Mouse (Mus musculus): ENCODE measurements around the gene 1600002K03Rik. TPM values are rescaled to one million over a fixed set of nuclear protein-coding genes. Genes with fewer than 3 reads are reported as not detected.

The 1600002K03Rik gene
- 11.4 and 16.3 TPM in 2 replicates for polyA plus RNA-seq (2015; fragmentation: Nextera tagmentation; extraction: Ambion mirVana)

DNA sequence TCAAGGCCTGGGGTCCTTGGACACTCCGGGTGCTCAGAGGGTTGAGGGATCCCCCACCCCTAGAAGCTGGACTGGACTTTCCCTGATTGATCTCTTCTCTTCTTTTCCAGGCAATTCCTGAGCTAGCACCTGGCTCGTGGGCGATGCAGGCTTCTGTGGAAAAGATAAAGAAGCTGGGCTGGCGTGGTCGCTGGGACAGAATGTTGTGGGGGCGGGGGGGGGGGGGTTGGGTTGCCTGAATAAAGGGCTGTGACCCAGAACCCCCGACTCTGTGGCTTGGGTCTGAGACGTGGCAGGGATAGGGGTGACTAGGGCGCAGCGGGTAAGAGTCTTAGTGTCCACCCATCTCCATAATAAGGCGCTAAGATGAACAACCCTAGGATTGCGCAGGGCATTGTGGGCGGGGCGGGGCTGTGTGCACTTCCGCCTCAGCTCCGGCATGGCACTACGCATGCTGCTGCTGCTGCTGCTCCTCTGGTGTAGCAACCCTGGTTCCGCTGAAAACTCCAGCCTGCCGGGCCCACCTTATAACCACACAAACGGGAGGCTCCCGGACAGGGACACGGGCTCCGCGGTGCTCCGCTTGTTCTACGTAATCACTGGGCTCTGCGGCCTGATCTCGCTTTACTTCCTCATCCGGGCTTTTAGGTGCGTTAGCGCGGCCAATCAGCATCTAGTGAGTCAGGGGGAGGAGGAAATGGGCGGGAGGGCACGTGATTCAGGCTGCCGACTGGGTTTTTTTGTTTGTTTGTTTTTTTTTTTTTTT is at the start of gene 1600002K03Rik:
Gene 1600002K03Rik (plus strand): TSS at position 418 of the 766 bp plus-strand sequence.
- H3K4me3 ChIP-seq = peak within 1 kb of the TSS; percentile 52
- peak within 1 kb of the TSS; percentile 66 for H3K4me2 ChIP-seq
- peaks cover 30% of the 10 kb centered on the region for H3K36me3 ChIP-seq
- H3K27me3 ChIP-seq = no peaks in the 10 kb centered on the region
- peak within 1 kb of the TSS; percentile 92 for H3K27ac ChIP-seq (replicated peaks)
- WGBS = 9% methylated on average over 35 of the region's 35 CpGs
- H3K4me1 ChIP-seq (replicated peaks) = peaks cover 57% of the 10 kb centered on the region
- no peaks in the 10 kb centered on the region for H3K9me3 ChIP-seq
- peak; percentile 72 for ATAC-seq (ENCODE audit: low read depth)
- peak within 1 kb of the TSS; percentile 74 for H3K9ac ChIP-seq

- Histone ChIP-seq H3K36me3 (peaks cover 81% of the 10 kb centered on the region), H3K27ac (replicated peaks) (no peak overlapping the region), H3K4me3 (no peak overlapping the region), H3K27me3 (no peaks in the 10 kb centered on the region), H3K9ac (no peak overlapping the region), H3K9me3 (no peaks in the 10 kb centered on the region), H3K4me1 (replicated peaks) (peaks cover 18% of the 10 kb centered on the region), H3K4me2 (no peak overlapping the region)
- WGBS = 93% methylated on average over 9 of the region's 9 CpGs
- ATAC-seq (ENCODE audit: low read depth) = no peak
These were observed 48.7 kb upstream of the 1600002K03Rik start for GRCm38 (mm10) chr10:80123932-80124562.

GRCm38 (mm10) chr10:80127920-80128319 is 44.8 kb upstream of the 1600002K03Rik start:
- no peak overlapping the region for H3K9ac ChIP-seq
- no peak overlapping the region for H3K4me3 ChIP-seq
- H3K27ac ChIP-seq (replicated peaks) = no peak overlapping the region
- H3K36me3 ChIP-seq = peaks cover 95% of the 10 kb centered on the region
- H3K9me3 ChIP-seq = no peaks in the 10 kb centered on the region
- 93% methylated on average over 8 of the region's 8 CpGs for WGBS
- H3K4me1 ChIP-seq (replicated peaks) = peaks cover 13% of the 10 kb centered on the region
- H3K27me3 ChIP-seq = no peaks in the 10 kb centered on the region; the same call in 1 of the 2 replicates
- no peak overlapping the region for H3K4me2 ChIP-seq
- no peak for ATAC-seq (ENCODE audit: low read depth)

- Histone ChIP-seq H3K9ac (no peak overlapping the region), H3K4me2 (no peak overlapping the region), H3K9me3 (no peaks in the 10 kb centered on the region), H3K4me3 (no peak overlapping the region), H3K27me3 (no peaks in the 10 kb centered on the region; the same call in 1 of the 2 replicates), H3K4me1 (replicated peaks) (peaks cover 17% of the 10 kb centered on the region), H3K27ac (replicated peaks) (no peak overlapping the region), H3K36me3 (peaks cover 100% of the 10 kb centered on the region)
- 94% methylated on average over 9 of the region's 9 CpGs for WGBS
- ATAC-seq (ENCODE audit: low read depth) = no peak
These were observed 42.9 kb upstream of the 1600002K03Rik start for GRCm38 (mm10) chr10:80129846-80130245.

DNA sequence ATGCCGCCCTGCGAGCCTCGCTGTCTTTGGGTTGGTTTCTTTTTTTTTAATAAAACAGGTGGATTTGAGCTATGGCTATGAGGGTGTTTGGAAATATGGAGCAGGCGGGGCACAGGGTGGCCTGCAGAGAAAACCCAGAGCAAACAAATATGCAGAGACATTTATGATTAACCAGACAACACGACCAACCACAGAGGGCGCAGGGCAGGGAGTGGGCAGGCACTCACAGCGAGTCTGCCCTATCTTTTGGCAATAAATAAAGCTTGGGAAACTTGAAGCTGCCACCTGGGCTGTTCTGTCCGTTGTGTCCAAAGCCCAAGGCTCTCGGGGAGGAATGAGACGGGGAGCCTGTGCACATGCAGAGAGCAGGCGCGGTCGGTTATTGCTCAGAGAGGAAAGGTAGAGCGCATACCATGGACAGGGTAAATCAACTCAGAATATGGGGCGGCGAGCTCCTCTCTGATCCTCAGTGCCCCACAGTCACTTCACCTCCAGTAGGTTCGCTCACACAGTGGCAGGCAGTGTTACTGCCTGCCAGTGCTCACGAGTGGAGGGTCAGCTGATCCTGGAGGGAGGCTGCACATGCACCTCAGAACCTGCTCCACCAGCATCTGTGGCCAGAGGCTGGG is 42.2 kb upstream of the 1600002K03Rik start:
- ATAC-seq (ENCODE audit: low read depth) = no peak
- Histone ChIP-seq H3K4me1 (replicated peaks) (peaks cover 17% of the 10 kb centered on the region), H3K9ac (0 out of 2 replicates have a peak overlapping the region, but pooled peaks have one; percentile 26), H3K36me3 (peaks cover 100% of the 10 kb centered on the region), H3K4me2 (no peak overlapping the region), H3K9me3 (no peaks in the 10 kb centered on the region), H3K27me3 (peaks cover 1% of the 10 kb centered on the region), H3K4me3 (no peak overlapping the region), H3K27ac (replicated peaks) (no peak overlapping the region)
- 81% methylated on average over 18 of the region's 18 CpGs for WGBS

GRCm38 (mm10) chr10:80131316-80131951 is 41.3 kb upstream of the 1600002K03Rik start:
- Histone ChIP-seq H3K4me2 (peak overlapping the region; percentile 33), H3K9me3 (no peaks in the 10 kb centered on the region), H3K27ac (replicated peaks) (0 out of 2 replicates have a peak overlapping the region, but pooled peaks have one; percentile 23), H3K27me3 (peaks cover 9% of the 10 kb centered on the region), H3K9ac (peak overlapping the region; percentile 38; the same call in 1 of the 2 replicates), H3K4me3 (peak overlapping the region; percentile 10; the same call in 1 of the 2 replicates), H3K4me1 (replicated peaks) (peaks cover 21% of the 10 kb centered on the region), H3K36me3 (peaks cover 99% of the 10 kb centered on the region)
- 0 out of 2 replicates have a peak, but pooled peaks have one; percentile 16 for ATAC-seq (ENCODE audit: low read depth)
- 13% methylated on average over 55 of the region's 55 CpGs for WGBS

DNA sequence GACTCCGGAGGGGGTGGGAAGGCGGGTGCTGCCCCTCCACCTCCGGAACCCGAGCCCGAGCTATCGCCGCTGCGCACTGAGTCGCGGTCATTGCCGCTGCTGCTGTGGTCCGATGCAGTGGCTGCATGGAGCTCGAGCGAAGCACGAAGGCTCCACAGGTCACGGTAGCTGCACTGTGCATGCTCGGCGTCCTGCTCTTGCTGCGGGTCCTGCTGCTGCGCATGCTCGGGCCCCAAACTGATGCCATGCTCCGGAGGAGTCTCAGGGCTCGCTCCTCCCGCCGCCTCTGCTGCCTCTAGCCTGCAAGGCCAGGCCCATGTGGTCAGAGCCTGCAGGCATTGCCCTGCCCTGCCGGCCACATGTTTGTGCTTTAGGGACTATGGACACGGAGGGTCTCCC is 40.8 kb upstream of the 1600002K03Rik start:
- whole genome bisulfite sequencing = 32% methylated on average over 27 of the region's 27 CpGs
- Histone ChIP-seq H3K27me3 (peaks cover 14% of the 10 kb centered on the region), H3K4me2 (peak overlapping the region; percentile 33), H3K4me1 (replicated peaks) (peaks cover 27% of the 10 kb centered on the region), H3K27ac (replicated peaks) (0 out of 2 replicates have a peak overlapping the region, but pooled peaks have one; percentile 23), H3K36me3 (peaks cover 93% of the 10 kb centered on the region), H3K9me3 (no peaks in the 10 kb centered on the region), H3K9ac (peak overlapping the region; percentile 38; the same call in 1 of the 2 replicates), H3K4me3 (peak overlapping the region; percentile 10; the same call in 1 of the 2 replicates)
- 0 out of 2 replicates have a peak, but pooled peaks have one; percentile 9 for ATAC-seq (ENCODE audit: low read depth)

DNA sequence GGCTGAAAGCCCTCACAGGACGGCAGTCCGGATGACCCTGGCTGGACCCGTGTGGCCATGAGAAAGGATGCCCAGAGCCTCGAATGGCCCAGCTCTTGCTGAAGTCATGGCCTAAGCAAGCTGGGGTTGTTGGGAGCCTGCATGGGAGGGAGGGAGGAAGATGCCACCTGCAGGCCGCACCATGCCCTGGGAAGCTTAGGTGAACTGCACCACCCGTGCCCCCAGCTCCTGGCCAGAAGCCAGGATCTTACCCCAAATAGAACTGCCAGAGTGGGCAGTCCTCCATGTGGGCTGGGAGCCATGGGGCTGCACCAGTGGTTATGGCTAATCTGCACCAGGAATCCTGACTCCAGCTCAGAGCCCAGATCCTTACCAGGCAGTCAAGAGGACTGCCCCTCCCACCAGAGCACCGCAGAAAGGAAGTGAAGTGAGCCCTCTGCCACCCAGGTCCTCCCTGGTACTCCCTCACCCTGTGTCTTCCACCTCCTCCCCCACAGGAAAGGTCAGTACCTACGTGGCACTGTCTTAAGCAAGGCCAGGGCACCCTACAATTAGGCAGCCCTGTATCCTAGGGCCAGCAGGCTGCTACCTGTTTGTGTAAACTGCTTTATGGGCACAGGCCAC is 39.4 kb upstream of the 1600002K03Rik start:
- Histone ChIP-seq H3K36me3 (peaks cover 80% of the 10 kb centered on the region), H3K9me3 (no peaks in the 10 kb centered on the region), H3K27ac (replicated peaks) (no peak overlapping the region), H3K27me3 (peaks cover 17% of the 10 kb centered on the region), H3K9ac (no peak overlapping the region), H3K4me3 (no peak overlapping the region), H3K4me1 (replicated peaks) (peaks cover 40% of the 10 kb centered on the region), H3K4me2 (no peak overlapping the region)
- 73% methylated on average over 8 of the region's 8 CpGs for WGBS
- no peak for ATAC-seq (ENCODE audit: low read depth)

GRCm38 (mm10) chr10:80134421-80134820 is 38.3 kb upstream of the 1600002K03Rik start:
- H3K4me2 ChIP-seq = no peak overlapping the region
- H3K9ac ChIP-seq = no peak overlapping the region
- peaks cover 17% of the 10 kb centered on the region for H3K27me3 ChIP-seq
- no peaks in the 10 kb centered on the region for H3K9me3 ChIP-seq
- H3K4me3 ChIP-seq = no peak overlapping the region
- H3K36me3 ChIP-seq = peaks cover 69% of the 10 kb centered on the region
- peaks cover 47% of the 10 kb centered on the region for H3K4me1 ChIP-seq (replicated peaks)
- WGBS = 91% methylated on average over 9 of the region's 9 CpGs
- ATAC-seq (ENCODE audit: low read depth) = no peak
- H3K27ac ChIP-seq (replicated peaks) = no peak overlapping the region

DNA sequence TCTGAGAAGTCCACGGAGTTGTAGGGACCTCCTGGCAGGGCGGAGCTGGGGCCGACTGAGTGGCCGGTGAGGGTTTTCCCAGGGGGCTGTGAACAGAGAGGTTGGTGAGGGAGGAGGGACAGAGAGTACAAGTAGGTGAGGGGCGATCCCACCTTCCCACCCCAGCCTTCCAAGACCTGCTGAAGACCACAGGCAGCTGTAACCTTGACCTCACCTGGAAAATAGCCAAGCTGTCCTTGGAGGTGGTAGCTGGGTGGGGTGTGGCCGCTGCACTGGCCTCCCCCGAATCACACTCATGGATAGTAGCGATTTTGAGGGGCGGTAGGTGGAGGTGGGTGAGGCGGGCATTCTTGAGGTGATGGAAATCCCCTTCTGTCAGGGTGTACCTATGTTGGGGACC is 37.6 kb upstream of the 1600002K03Rik start:
- Histone ChIP-seq H3K27me3 (peaks cover 17% of the 10 kb centered on the region), H3K4me1 (replicated peaks) (peaks cover 52% of the 10 kb centered on the region), H3K36me3 (peaks cover 61% of the 10 kb centered on the region)

DNA sequence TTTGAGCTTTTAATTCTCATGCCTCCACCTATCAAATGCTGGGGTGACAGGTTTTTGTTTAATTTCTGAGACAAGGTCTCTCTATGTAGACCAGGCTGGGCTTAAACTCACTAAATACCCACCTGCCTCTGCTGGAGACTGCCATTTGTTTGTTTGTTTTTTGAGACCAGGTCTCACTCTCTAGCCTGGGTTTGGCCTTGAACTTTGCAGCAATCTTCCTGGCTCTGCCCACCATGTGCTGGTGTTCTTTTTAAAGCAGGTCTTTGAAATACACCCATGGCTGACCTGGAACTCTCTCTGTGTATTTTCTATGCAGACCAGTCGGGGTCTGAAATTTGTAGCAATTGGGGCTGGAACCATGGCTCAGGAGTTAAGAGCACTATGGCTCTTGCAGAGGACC is 37.1 kb upstream of the 1600002K03Rik start:
- Histone ChIP-seq H3K27ac (replicated peaks) (no peak overlapping the region), H3K27me3 (peaks cover 17% of the 10 kb centered on the region), H3K4me2 (no peak overlapping the region), H3K9ac (0 out of 2 replicates have a peak overlapping the region, but pooled peaks have one; percentile 97), H3K9me3 (no peaks in the 10 kb centered on the region), H3K4me1 (replicated peaks) (peaks cover 54% of the 10 kb centered on the region), H3K36me3 (peaks cover 57% of the 10 kb centered on the region), H3K4me3 (no peak overlapping the region)
- no peak for ATAC-seq (ENCODE audit: low read depth)
- WGBS = 97% methylated on average over 1 of the region's 1 CpGs

More for the DNA sequence above, 37.6 kb upstream of the 1600002K03Rik start:
- no peak for ATAC-seq (ENCODE audit: low read depth)
- Histone ChIP-seq H3K4me3 (no peak overlapping the region), H3K4me2 (no peak overlapping the region), H3K9me3 (no peaks in the 10 kb centered on the region), H3K9ac (no peak overlapping the region), H3K27ac (replicated peaks) (no peak overlapping the region)
- WGBS = 91% methylated on average over 10 of the region's 10 CpGs

Measured in neural tube, embryonic 13.5 days (tissue).